Mouse (Mus musculus) liver, embryonic 13.5 days (tissue): ENCODE data around the gene Prodh2. TPM values are rescaled to one million over a fixed set of nuclear protein-coding genes. Genes with fewer than 3 reads are reported as not detected.
A peak's percentile ranks its signal among the peaks of the same experiment; 100 is the strongest.

ENCODE experiments used
- ATAC-seq: fragments of 200-750 bp; cut with Nextera tagmentation; 2 replicates; pipeline ENCODE4 v1.8.0; 2017; ENCODE audit warnings: low read depth, mild to moderate bottlenecking, moderate number of reproducible peaks, moderate library complexity
- DNase-seq: peaks from one replicate; pipeline ENCODE4 v3.0.0; 2022
- H3K27ac ChIP-seq: fragments of 300-500 bp; sonication (generic); 2 replicates; pipeline ENCODE4 v1.5.1; 2015; ENCODE audit warnings: moderate library complexity, mild to moderate bottlenecking, inconsistent platforms
- H3K27me3 ChIP-seq: fragments of 300-500 bp; sonication (generic); 2 replicates; pipeline ENCODE4 v1.6.1; 2015; ENCODE audit warnings: mild to moderate bottlenecking, inconsistent platforms
- H3K36me3 ChIP-seq: fragments of 300-500 bp; sonication (generic); 2 replicates; pipeline ENCODE4 v1.6.1; 2015; ENCODE audit warnings: mild to moderate bottlenecking, inconsistent platforms
- H3K4me1 ChIP-seq: fragments of 300-500 bp; sonication (generic); replicated peaks from 2 replicates; pipeline ENCODE4 v1.6.1; 2015; ENCODE audit warnings: inconsistent platforms
- H3K4me2 ChIP-seq: fragments of 300-500 bp; sonication (generic); 2 replicates; pipeline ENCODE4 v1.6.1; 2015; ENCODE audit warnings: inconsistent platforms, mild to moderate bottlenecking, moderate library complexity
- H3K4me3 ChIP-seq: fragments of 300-500 bp; sonication (generic); replicated peaks from 2 replicates; pipeline ENCODE4 v1.5.1; 2015; ENCODE audit warnings: mild to moderate bottlenecking, inconsistent platforms
- H3K9ac ChIP-seq: fragments of 300-500 bp; sonication (generic); 2 replicates; pipeline ENCODE4 v1.6.1; 2015; ENCODE audit warnings: mild to moderate bottlenecking, inconsistent platforms
- H3K9me3 ChIP-seq: fragments of 300-500 bp; sonication (generic); replicated peaks from 2 replicates; pipeline ENCODE4 v1.6.1; 2016; ENCODE audit warnings: inconsistent platforms
- WGBS: fragments of 180-500 bp; shearing (Covaris S2); methylation state at CpG from one replicate; pipeline ENCODE4 v1.1.7; 2015; ENCODE audit not compliant: insufficient replicate concordance; 5-methylcytosine and 5-hydroxymethylcytosine counted together
- polyA plus RNA-seq: library from polyadenylated mRNA; unstranded; fragments of >200 nt; fragmentation: Nextera tagmentation; extraction: Ambion mirVana; gene quantifications from 2 replicates; pipeline ENCODE4 v1.2.1, GENCODE M21; 2015

Prodh2 gene
- polyA plus RNA-seq, 1 experiment from 2014 or later = 28.1 TPM

DNA sequence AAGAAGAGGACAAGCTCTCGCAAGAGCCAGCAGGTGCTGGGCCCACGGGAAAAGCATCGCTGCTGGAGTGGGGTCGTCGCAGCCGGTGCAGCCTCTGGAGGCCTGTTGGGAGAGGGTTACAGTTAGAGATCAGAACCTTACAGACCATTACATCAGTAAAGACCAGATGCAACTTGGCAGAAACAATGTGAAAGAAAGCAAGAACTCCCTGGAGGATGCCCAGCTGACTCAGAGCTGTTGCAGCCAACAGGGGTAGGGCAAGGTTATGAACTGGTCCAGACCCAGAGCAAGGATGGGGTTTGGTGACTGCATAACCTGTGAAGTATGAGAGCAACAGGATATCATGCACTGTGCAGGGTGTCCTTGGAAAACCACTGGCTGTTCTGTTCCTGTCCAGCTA lies 31.1 kb downstream of the Prodh2 start:
- Histone ChIP-seq H3K36me3 (peaks cover 51% of the 10 kb centered on the region), H3K4me3 (no peak overlapping the region), H3K27ac (no peak overlapping the region), H3K27me3 (no peaks in the 10 kb centered on the region), H3K9ac (no peak overlapping the region), H3K4me2 (no peak overlapping the region), H3K9me3 (no peaks in the 10 kb centered on the region), H3K4me1 (0 out of 2 replicates have a peak, but pooled peaks cover 6% of the 10 kb centered on the region)
- 76% methylated on average over 6 of the region's 6 CpGs for WGBS
- no peak for ATAC-seq
- DNase-seq = no peak

DNA sequence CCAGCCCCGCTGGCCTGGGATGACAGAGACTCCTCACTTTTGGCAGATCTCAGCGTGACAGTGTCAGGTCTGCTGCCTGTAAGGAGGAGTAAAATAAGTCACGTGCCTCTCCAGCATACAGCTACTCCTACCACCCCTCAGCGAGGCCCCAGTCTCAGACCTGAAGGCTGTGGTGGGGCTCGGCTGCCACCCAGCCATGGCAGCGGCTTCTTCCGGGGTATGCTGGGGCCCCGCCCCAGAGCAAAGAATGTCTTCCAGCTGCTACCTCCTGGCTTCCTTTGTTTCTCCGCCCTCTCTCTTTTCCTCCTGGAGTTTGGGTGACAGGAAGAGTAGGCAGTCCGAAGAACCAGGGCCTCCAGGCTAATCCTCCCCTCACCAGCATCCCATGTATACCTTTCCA lies 32.5 kb downstream of the Prodh2 start:
- Histone ChIP-seq H3K4me1 (0 out of 2 replicates have a peak, but pooled peaks cover 6% of the 10 kb centered on the region), H3K4me2 (no peak overlapping the region), H3K4me3 (no peak overlapping the region), H3K9ac (no peak overlapping the region), H3K9me3 (no peaks in the 10 kb centered on the region), H3K36me3 (peaks cover 63% of the 10 kb centered on the region), H3K27ac (no peak overlapping the region), H3K27me3 (no peaks in the 10 kb centered on the region)
- 46% methylated on average over 10 of the region's 10 CpGs for WGBS
- ATAC-seq (no peak), DNase-seq (no peak)

DNA sequence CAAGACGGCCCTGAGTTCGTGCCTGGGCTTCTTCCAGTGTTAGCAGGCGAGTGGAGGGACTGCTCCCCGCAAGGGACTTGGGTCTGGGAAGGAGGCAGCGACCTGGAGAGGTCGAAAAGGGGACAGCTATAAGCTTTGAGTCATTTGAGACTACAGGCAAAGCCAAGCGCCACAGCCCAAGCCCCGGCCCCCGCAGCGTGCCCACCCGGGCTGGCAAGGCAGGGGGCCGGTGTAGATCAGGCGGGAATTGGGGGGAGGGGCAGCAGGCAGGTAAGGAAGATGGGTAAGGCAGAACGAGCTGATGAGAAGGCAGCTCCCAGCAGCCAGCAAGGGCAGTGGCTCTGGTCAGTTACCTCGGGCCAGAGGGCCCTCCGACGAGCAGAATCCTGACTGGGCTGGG lies 33.0 kb downstream of the Prodh2 start:
- ATAC-seq = no peak
- H3K4me1 ChIP-seq = peaks cover 9% of the 10 kb centered on the region; the same call in 1 of the 2 replicates
- no peak overlapping the region for H3K4me2 ChIP-seq
- no peak for DNase-seq
- peaks cover 68% of the 10 kb centered on the region for H3K36me3 ChIP-seq
- H3K27ac ChIP-seq = no peak overlapping the region
- H3K9ac ChIP-seq = no peak overlapping the region
- WGBS = 59% methylated on average over 17 of the region's 17 CpGs
- H3K27me3 ChIP-seq = no peaks in the 10 kb centered on the region
- H3K4me3 ChIP-seq = no peak overlapping the region
- H3K9me3 ChIP-seq = no peaks in the 10 kb centered on the region

DNA sequence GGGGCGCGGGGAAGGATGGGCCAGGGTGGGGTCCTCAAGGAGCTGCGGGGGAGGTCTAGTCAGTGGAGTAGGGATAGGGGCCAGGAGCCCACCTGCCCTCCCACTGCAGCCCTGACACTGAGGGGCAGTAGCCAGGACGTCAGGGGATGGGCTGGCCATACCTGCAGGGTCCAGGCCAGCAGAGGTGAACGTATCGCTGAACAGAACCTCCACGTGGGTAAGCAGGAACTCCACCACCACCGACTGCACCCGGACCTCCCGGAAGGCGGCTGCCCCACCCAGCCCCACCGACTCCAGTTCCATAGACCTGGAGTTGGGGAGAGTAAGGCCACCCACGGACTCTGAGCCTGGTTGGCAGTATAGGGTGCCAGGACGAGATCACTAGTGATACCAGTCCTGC lies 33.6 kb downstream of the Prodh2 start:
- Histone ChIP-seq H3K9me3 (no peaks in the 10 kb centered on the region), H3K9ac (no peak overlapping the region), H3K4me3 (no peak overlapping the region), H3K4me2 (no peak overlapping the region), H3K27ac (no peak overlapping the region), H3K36me3 (peaks cover 74% of the 10 kb centered on the region), H3K4me1 (peaks cover 15% of the 10 kb centered on the region), H3K27me3 (no peaks in the 10 kb centered on the region)
- WGBS = 82% methylated on average over 14 of the region's 14 CpGs
- DNase-seq (no peak), ATAC-seq (no peak)

GRCm38 (mm10) chr7:30531291-30531815 lies 37.9 kb downstream of the Prodh2 start:
- no peak for ATAC-seq
- Histone ChIP-seq H3K4me1 (peaks cover 50% of the 10 kb centered on the region), H3K27ac (no peak overlapping the region), H3K27me3 (no peaks in the 10 kb centered on the region), H3K4me3 (no peak overlapping the region), H3K4me2 (no peak overlapping the region), H3K36me3 (peaks cover 60% of the 10 kb centered on the region), H3K9ac (no peak overlapping the region), H3K9me3 (no peaks in the 10 kb centered on the region)
- DNase-seq = no peak
- WGBS = 68% methylated on average over 9 of the region's 9 CpGs

DNA sequence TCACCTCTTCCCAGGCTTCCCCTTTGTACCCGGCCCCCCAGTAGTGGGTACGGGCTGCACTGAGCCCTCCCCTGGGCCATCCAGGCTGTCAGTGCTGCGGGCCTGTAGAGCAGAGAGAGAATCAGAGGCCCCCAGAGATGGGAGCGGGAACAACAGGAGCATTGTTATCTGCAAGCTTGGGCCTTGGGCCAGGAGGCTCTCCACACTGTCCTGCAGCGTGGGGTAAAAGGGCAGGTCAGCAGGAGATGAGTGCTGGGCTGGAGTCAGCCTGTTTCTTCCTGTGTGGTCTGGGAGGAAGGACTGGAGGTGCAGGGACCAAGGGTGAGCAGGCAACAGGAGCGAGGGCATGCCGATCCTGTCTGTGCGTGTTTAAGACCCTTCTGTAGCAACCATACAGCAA lies 39.5 kb downstream of the Prodh2 start:
- no peak overlapping the region for H3K9ac ChIP-seq
- H3K4me2 ChIP-seq = no peak overlapping the region
- H3K4me1 ChIP-seq = peaks cover 45% of the 10 kb centered on the region
- H3K36me3 ChIP-seq = peaks cover 45% of the 10 kb centered on the region
- H3K27me3 ChIP-seq = no peaks in the 10 kb centered on the region
- no peak for DNase-seq
- WGBS = 73% methylated on average over 8 of the region's 8 CpGs
- H3K27ac ChIP-seq = no peak overlapping the region
- no peak overlapping the region for H3K4me3 ChIP-seq
- H3K9me3 ChIP-seq = no peaks in the 10 kb centered on the region
- ATAC-seq = no peak

DNA sequence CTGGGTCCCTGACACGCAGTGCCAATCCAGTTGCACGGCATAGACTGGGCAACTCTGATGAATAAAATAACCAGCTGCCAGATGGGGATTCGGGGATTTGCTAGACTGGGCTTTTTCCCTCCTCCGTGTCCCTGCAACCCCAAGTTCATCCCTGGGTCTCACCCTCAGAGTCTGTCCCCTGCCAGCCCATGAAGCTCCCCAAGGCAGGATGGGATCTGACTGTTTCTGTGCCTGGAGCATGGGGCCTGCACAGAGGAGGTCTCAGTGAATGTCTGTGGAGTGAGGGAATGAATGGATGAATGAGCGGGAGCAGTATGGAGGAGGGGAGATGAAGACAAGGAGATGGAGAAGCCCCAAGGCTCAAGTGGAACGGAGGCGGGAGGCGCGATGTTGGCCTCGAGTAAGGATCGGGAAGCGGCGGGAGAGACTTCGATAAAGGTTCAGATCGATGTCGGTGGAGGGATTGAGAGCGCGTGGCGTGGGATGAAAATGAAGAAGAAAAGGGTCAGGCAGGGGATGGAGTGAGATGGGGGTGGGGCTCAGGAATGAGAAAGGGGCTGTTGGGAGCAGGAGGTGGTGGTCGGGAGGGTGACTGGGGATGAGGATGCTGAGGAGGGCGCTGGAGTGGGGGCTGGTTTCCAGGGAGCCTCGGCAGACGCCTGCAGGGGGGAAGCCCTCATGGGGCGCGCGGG lies 40.7 kb downstream of the Prodh2 start:
- peaks cover 33% of the 10 kb centered on the region for H3K36me3 ChIP-seq
- H3K9ac ChIP-seq = peak overlapping the region; percentile 81
- no peak for ATAC-seq
- no peaks in the 10 kb centered on the region for H3K9me3 ChIP-seq
- peaks cover 45% of the 10 kb centered on the region for H3K4me1 ChIP-seq
- no peaks in the 10 kb centered on the region for H3K27me3 ChIP-seq
- no peak for DNase-seq
- peak overlapping the region; percentile 95 for H3K4me2 ChIP-seq
- peak overlapping the region; percentile 80 for H3K4me3 ChIP-seq
- WGBS = 17% methylated on average over 26 of the region's 26 CpGs
- H3K27ac ChIP-seq = peak overlapping the region; percentile 71; the same call in 1 of the 2 replicates

- no peaks in the 10 kb centered on the region for H3K9me3 ChIP-seq
- ATAC-seq = peak; percentile 92
- H3K27ac ChIP-seq = peak within 1 kb of the TSS; percentile 71
- H3K4me1 ChIP-seq = peaks cover 45% of the 10 kb centered on the region
- peak within 1 kb of the TSS; percentile 95 for H3K4me2 ChIP-seq
- peak within 1 kb of the TSS; percentile 80 for H3K4me3 ChIP-seq
- no peaks in the 10 kb centered on the region for H3K27me3 ChIP-seq
- peaks cover 30% of the 10 kb centered on the region for H3K36me3 ChIP-seq
- under 1% methylated on average over 63 of the region's 84 CpGs for WGBS
- DNase-seq = peak; percentile 95
- peak within 1 kb of the TSS; percentile 81 for H3K9ac ChIP-seq
Observed at GRCm38 (mm10) chr7:30534633-30535577, 41.5 kb downstream of the Prodh2 start, which contains the start of gene Arhgap33. TSS of gene Arhgap33 (minus strand) at chr7:30535060.

DNA sequence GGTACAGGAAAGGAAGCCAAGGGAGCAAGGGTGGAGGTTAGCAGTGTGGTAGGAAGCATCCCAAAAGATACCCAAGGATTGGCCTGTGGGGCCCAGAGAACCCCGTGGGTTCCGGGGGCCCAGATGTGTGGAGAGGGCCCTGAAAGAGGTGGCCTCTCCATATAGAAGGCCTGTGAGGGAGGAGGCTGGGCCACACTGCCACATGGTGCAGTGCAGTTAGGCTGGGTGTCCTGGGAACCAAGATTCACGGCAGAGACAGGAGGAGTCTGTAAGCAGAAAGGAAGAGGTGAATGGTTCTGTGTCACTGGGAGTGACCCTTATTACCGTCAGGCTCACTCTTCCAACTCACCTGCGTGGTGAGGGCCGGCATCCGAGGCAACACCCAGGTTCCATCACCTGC lies 47.1 kb downstream of the Prodh2 start:
- DNase-seq = no peak
- Histone ChIP-seq H3K4me3 (no peak overlapping the region), H3K36me3 (peaks cover 28% of the 10 kb centered on the region), H3K27me3 (no peaks in the 10 kb centered on the region), H3K9me3 (no peaks in the 10 kb centered on the region), H3K4me2 (no peak overlapping the region), H3K4me1 (peaks cover 16% of the 10 kb centered on the region), H3K27ac (no peak overlapping the region), H3K9ac (no peak overlapping the region)
- 79% methylated on average over 7 of the region's 7 CpGs for WGBS
- ATAC-seq = no peak

GRCm38 (mm10) chr7:30544327-30544726 lies 50.9 kb downstream of the Prodh2 start:
- Histone ChIP-seq H3K9ac (no peak overlapping the region), H3K27ac (no peak overlapping the region), H3K4me1 (peaks cover 9% of the 10 kb centered on the region), H3K27me3 (no peaks in the 10 kb centered on the region), H3K4me3 (no peak overlapping the region), H3K4me2 (no peak overlapping the region), H3K36me3 (peaks cover 45% of the 10 kb centered on the region), H3K9me3 (no peaks in the 10 kb centered on the region)
- DNase-seq = no peak
- 46% methylated on average over 2 of the region's 2 CpGs for WGBS
- ATAC-seq = peak; percentile 39; the same call in 1 of the 2 replicates

GRCm38 (mm10) chr7:30549880-30550279 lies 56.5 kb downstream of the Prodh2 start:
- WGBS = 66% methylated on average over 2 of the region's 2 CpGs

More at GRCm38 (mm10) chr7:30549880-30550279, 56.5 kb downstream of the Prodh2 start:
- no peaks in the 10 kb centered on the region for H3K9me3 ChIP-seq
- H3K27ac ChIP-seq = no peak overlapping the region
- peaks cover 30% of the 10 kb centered on the region for H3K36me3 ChIP-seq
- H3K9ac ChIP-seq = no peak overlapping the region
- DNase-seq (no peak), ATAC-seq (no peak)
- no peak overlapping the region for H3K4me3 ChIP-seq
- no peak overlapping the region for H3K4me2 ChIP-seq
- H3K4me1 ChIP-seq = peaks cover 31% of the 10 kb centered on the region
- H3K27me3 ChIP-seq = no peaks in the 10 kb centered on the region
